Mouse (Mus musculus) bone marrow macrophage, adult 2 months (primary cell): ENCODE measurements at regions not wholly inside any gene's neighbourhood (a gene's known extent, or its start where the extent isn't known, plus 50 kb on each side); places are given as distances from the start of the nearest gene placed in this dataset.

Experiments used
- CTCF ChIP-seq: IDR thresholded peaks from 2 replicates; pipeline ENCODE4 v1.5.1; 2012; ENCODE audit warnings: low read depth, mild to moderate bottlenecking, low read length, moderate library complexity
- POLR2A ChIP-seq: IDR thresholded peaks from 2 replicates; pipeline ENCODE4 v1.6.1; 2012; ENCODE audit warnings: mild to moderate bottlenecking, low read depth, low read length, borderline replicate concordance

DNA sequence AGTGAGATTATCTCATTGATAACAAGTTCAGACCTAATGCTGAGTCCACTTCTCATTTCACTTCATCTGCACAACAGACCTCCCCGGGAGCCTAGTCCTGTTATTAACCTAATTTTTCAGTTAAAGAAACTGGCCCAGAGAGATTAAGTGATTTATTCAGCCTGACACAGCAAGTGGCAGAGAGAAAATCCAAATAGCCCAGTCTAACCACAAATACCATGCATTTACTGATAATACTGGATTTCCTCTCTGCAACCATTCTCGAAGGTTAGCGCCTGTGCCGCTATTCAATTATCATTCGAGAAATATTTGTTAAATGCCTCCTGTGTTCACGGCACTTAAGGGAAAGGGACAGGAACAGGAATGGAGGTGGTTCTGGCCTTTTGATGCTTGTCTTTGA lies 303.5 kb upstream of the Atp2b1 start:
- TF ChIP-seq CTCF, result no peak
- no peak for TF ChIP-seq POLR2A
